ENCODE assay signal across 21 mouse cellular contexts in genomic region chr11:53477833-53478232, GRCm38 (mm10). TPM values are rescaled to one million over a fixed set of nuclear protein-coding genes. Genes with fewer than 3 reads are reported as not detected.
DNase-seq lines count a peak whose midpoint lies in the region; ATAC-seq and TF ChIP-seq lines count a peak whose summit lies in the region.
"Had no signal": no experiment of that assay in that cellular context is flagged by ENCODE, and none has a peak within 500 bp of the region (broad histone marks: within the 10 kb centered on the region; RNA-seq: fewer than 3 reads in every experiment).

No protein-coding gene starts in this region.

- peaks cover 37% of the 10 kb centered on the region for H3K4me1 ChIP-seq in hindbrain, embryonic 10.5 days (replicated peaks)
- peaks cover 30% of the 10 kb centered on the region for H3K4me1 ChIP-seq in hindbrain, embryonic 14.5 days (replicated peaks; ENCODE audit: control insufficient read depth, insufficient read depth, low read length)
- peaks cover 19% of the 10 kb centered on the region for H3K4me1 ChIP-seq in neural tube, embryonic 12.5 days
- H3K4me1 ChIP-seq in limb, embryonic 10.5 days: peaks cover 23% of the 10 kb centered on the region
- peaks cover 19% of the 10 kb centered on the region for H3K4me1 ChIP-seq in olfactory bulb, adult 2 months (ENCODE audit: control insufficient read depth, insufficient read depth, low read length)

- TF ChIP-seq CTCF in olfactory bulb, adult 2 months (IDR thresholded peaks at IDR 0.05; ENCODE audit: insufficient read depth, low read depth, low read length): no peak

- H3K9ac ChIP-seq in hindbrain, embryonic 14.5 days: no peak overlapping the region
- no peak overlapping the region for H3K9ac ChIP-seq in neural tube, embryonic 12.5 days
- H3K9ac ChIP-seq: lung, embryonic 15.5 days had no signal

- no peak overlapping the region for H3K4me2 ChIP-seq in hindbrain, embryonic 14.5 days (replicated peaks)
- peak overlapping the region; percentile 73; the same call in 1 of the 2 replicates for H3K4me2 ChIP-seq in neural tube, embryonic 12.5 days (replicated peaks)

- no peak for TF ChIP-seq POLR2A in olfactory bulb, adult 2 months (IDR thresholded peaks at IDR 0.05; ENCODE audit: insufficient read depth, low read depth, low read length)

- H3K27ac ChIP-seq in hindbrain, embryonic 10.5 days: no peak overlapping the region
- H3K27ac ChIP-seq in hindbrain, embryonic 14.5 days: no peak overlapping the region
- H3K27ac ChIP-seq in neural tube, embryonic 12.5 days: no peak overlapping the region
- no peak overlapping the region for H3K27ac ChIP-seq in limb, embryonic 10.5 days
- H3K27ac ChIP-seq in olfactory bulb, adult 2 months (ENCODE audit: insufficient read depth, low read depth, low read length): no peak overlapping the region
- H3K27ac ChIP-seq: embryonic facial prominence, embryonic 12.5 days; lung, embryonic 15.5 days had no signal

- H3K27me3 ChIP-seq in hindbrain, embryonic 10.5 days (ENCODE audit: insufficient read depth, poor library complexity, severe bottlenecking): peaks cover 99% of the 10 kb centered on the region
- H3K27me3 ChIP-seq in hindbrain, embryonic 14.5 days (ENCODE audit: control insufficient read depth, insufficient read depth, low read length): peaks cover 68% of the 10 kb centered on the region
- H3K27me3 ChIP-seq in neural tube, embryonic 12.5 days (replicated peaks): peaks cover 71% of the 10 kb centered on the region
- H3K27me3 ChIP-seq in limb, embryonic 10.5 days (ENCODE audit: low read depth, poor library complexity, severe bottlenecking): peaks cover 93% of the 10 kb centered on the region

- ATAC-seq in hindbrain, embryonic 14.5 days (ENCODE audit: low FRiP score): no peak
- ATAC-seq in neural tube, embryonic 12.5 days (ENCODE audit: low FRiP score, low read depth): no peak
- ATAC-seq: Patski had no signal

- no peak for DNase-seq in hindbrain, embryonic 10.5 days (ENCODE audit: low spot score)
- no peak for DNase-seq in hindbrain, embryonic 14.5 days (ENCODE audit: low spot score)
- no peak for DNase-seq in neural tube, embryonic 10.5 days (ENCODE audit: extremely low spot score, low spot score)
- DNase-seq in limb, embryonic 10.5 days (ENCODE audit: low spot score): peak; percentile 61
- no peak for DNase-seq in urinary bladder, postnatal 10 days (ENCODE audit: low spot score)
- no peak for DNase-seq in gastrocnemius, adult 8-10 months (ENCODE audit: low spot score in 2 of 2)
- DNase-seq: cerebellum, adult 9-10 months; thymus, postnatal 36 days had no signal

- no peaks in the 10 kb centered on the region for H3K36me3 ChIP-seq in hindbrain, embryonic 10.5 days
- no peaks in the 10 kb centered on the region for H3K36me3 ChIP-seq in hindbrain, embryonic 14.5 days (replicated peaks; ENCODE audit: control insufficient read depth, insufficient read depth)
- H3K36me3 ChIP-seq in neural tube, embryonic 12.5 days: no peaks in the 10 kb centered on the region
- H3K36me3 ChIP-seq in limb, embryonic 10.5 days: no peaks in the 10 kb centered on the region
- H3K36me3 ChIP-seq: embryonic facial prominence, embryonic 12.5 days; lung, embryonic 15.5 days had no signal

- 37% methylated on average over 7 of the region's 7 CpGs for WGBS in hindbrain, embryonic 10.5 days
- 44% methylated on average over 7 of the region's 7 CpGs for WGBS in hindbrain, embryonic 14.5 days
- WGBS in neural tube, embryonic 12.5 days: 46% methylated on average over 7 of the region's 7 CpGs
- WGBS in limb, embryonic 10.5 days: 18% methylated on average over 7 of the region's 7 CpGs
- WGBS in olfactory bulb, adult 2 months: 80% methylated on average over 7 of the region's 7 CpGs

- 0 out of 2 replicates have a peak overlapping the region, but pooled peaks have one; percentile 49 for H3K4me3 ChIP-seq in hindbrain, embryonic 10.5 days
- no peak overlapping the region for H3K4me3 ChIP-seq in hindbrain, embryonic 14.5 days (replicated peaks; ENCODE audit: low read length)
- no peak overlapping the region for H3K4me3 ChIP-seq in neural tube, embryonic 12.5 days
- H3K4me3 ChIP-seq in limb, embryonic 10.5 days: 0 out of 2 replicates have a peak overlapping the region, but pooled peaks have one; percentile 53
- 0 out of 2 replicates have a peak overlapping the region, but pooled peaks have one; percentile 57 for H3K4me3 ChIP-seq in olfactory bulb, adult 2 months (ENCODE audit: insufficient read depth, low read depth, low read length)

- peaks cover 8% of the 10 kb centered on the region for H3K9me3 ChIP-seq in hindbrain, embryonic 10.5 days
- no peaks in the 10 kb centered on the region for H3K9me3 ChIP-seq in hindbrain, embryonic 14.5 days (ENCODE audit: control insufficient read depth, low read length)
- 0 out of 2 replicates have a peak, but pooled peaks cover 8% of the 10 kb centered on the region for H3K9me3 ChIP-seq in neural tube, embryonic 12.5 days
- H3K9me3 ChIP-seq in limb, embryonic 10.5 days (replicated peaks): no peaks in the 10 kb centered on the region
- H3K9me3 ChIP-seq: embryonic facial prominence, embryonic 12.5 days; lung, embryonic 15.5 days had no signal

RNA-seq across cellular contexts. Expression of gene Gm9945, which starts 2.1 kb away (rescaled TPM):
- not detected in 2 replicates for polyA plus RNA-seq in hindbrain, embryonic 10.5 days (2016; fragmentation: Nextera tagmentation; extraction: Ambion mirVana)
- polyA plus RNA-seq in hindbrain, embryonic 14.5 days (2014; fragmentation: Nextera tagmentation; extraction: Ambion mirVana): 0.36 TPM in 1 of 2 replicates, not detected in the other
- not detected in 2 replicates for polyA plus RNA-seq in neural tube, embryonic 12.5 days (2016; fragmentation: Nextera tagmentation; extraction: Ambion mirVana)
- not detected in 2 replicates for polyA plus RNA-seq in limb, embryonic 10.5 days (2016; fragmentation: Nextera tagmentation; extraction: Ambion mirVana)
- polyA plus RNA-seq in olfactory bulb, adult 2 months (2012; ENCODE audit: insufficient read depth, insufficient read length, low replicate concordance, missing spikeins): not detected in 2 replicates
- not detected for total RNA-seq in gastrocnemius, adult 8-10 months (2022)
- total RNA-seq: adrenal gland, adult 18-20 months; gastrocnemius, postnatal 4 days; megakaryocyte-erythroid progenitor cell, adult 5-6 weeks had no signal
- polyA plus RNA-seq: embryonic facial prominence, embryonic 12.5 days; heart, postnatal 0 days; kidney, embryonic 16.5 days; lung, embryonic 15.5 days; Patski; stomach, embryonic 14.5 days had no signal

RNA-seq across cellular contexts. Expression of gene Sowaha, which starts 2.2 kb away (rescaled TPM):
- 0.26 and 0.44 TPM in 2 replicates for polyA plus RNA-seq in hindbrain, embryonic 10.5 days (2016; fragmentation: Nextera tagmentation; extraction: Ambion mirVana)
- 1.3 and 1.4 TPM in 2 replicates for polyA plus RNA-seq in hindbrain, embryonic 14.5 days (2014; fragmentation: Nextera tagmentation; extraction: Ambion mirVana)
- 0.22 and 0.46 TPM in 2 replicates for polyA plus RNA-seq in neural tube, embryonic 12.5 days (2016; fragmentation: Nextera tagmentation; extraction: Ambion mirVana)
- 0.13 and 0.51 TPM in 2 replicates for polyA plus RNA-seq in limb, embryonic 10.5 days (2016; fragmentation: Nextera tagmentation; extraction: Ambion mirVana)
- polyA plus RNA-seq in olfactory bulb, adult 2 months (2012; ENCODE audit: insufficient read depth, insufficient read length, low replicate concordance, missing spikeins): not detected in 2 replicates
- total RNA-seq in gastrocnemius, adult 8-10 months (2022): under 1 TPM in 1 of 4 experiments, not detected in 3; 0.13 TPM
- polyA plus RNA-seq: Patski had no signal

RNA-seq across cellular contexts. Expression of gene Gm9837, which starts 7.6 kb away (rescaled TPM):
- polyA plus RNA-seq in hindbrain, embryonic 10.5 days (2016; fragmentation: Nextera tagmentation; extraction: Ambion mirVana): not detected in 2 replicates
- polyA plus RNA-seq in hindbrain, embryonic 14.5 days (2014; fragmentation: Nextera tagmentation; extraction: Ambion mirVana): not detected in 2 replicates
- polyA plus RNA-seq in neural tube, embryonic 12.5 days (2016; fragmentation: Nextera tagmentation; extraction: Ambion mirVana): not detected in 2 replicates
- polyA plus RNA-seq in limb, embryonic 10.5 days (2016; fragmentation: Nextera tagmentation; extraction: Ambion mirVana): not detected in 2 replicates
- not detected in 2 replicates for polyA plus RNA-seq in olfactory bulb, adult 2 months (2012; ENCODE audit: insufficient read depth, insufficient read length, low replicate concordance, missing spikeins)
- not detected for total RNA-seq in gastrocnemius, adult 8-10 months (2022)
- total RNA-seq: adrenal gland, adult 18-20 months; gastrocnemius, postnatal 4 days; left cerebral cortex, postnatal 25 days; megakaryocyte-erythroid progenitor cell, adult 5-6 weeks had no signal
- polyA plus RNA-seq: embryonic facial prominence, embryonic 12.5 days; frontal cortex, adult 2 months; heart, postnatal 0 days; kidney, embryonic 16.5 days; lung, embryonic 15.5 days; Patski; stomach, embryonic 14.5 days had no signal

RNA-seq across cellular contexts. Expression of gene Shroom1, which starts 20.8 kb away (rescaled TPM):
- polyA plus RNA-seq in hindbrain, embryonic 10.5 days (2016; fragmentation: Nextera tagmentation; extraction: Ambion mirVana): 1.8 and 2.0 TPM in 2 replicates
- polyA plus RNA-seq in hindbrain, embryonic 14.5 days (2014; fragmentation: Nextera tagmentation; extraction: Ambion mirVana): 2.5 and 3.5 TPM in 2 replicates
- polyA plus RNA-seq in neural tube, embryonic 12.5 days (2016; fragmentation: Nextera tagmentation; extraction: Ambion mirVana): 2.1 and 2.7 TPM in 2 replicates
- 1.8 and 3.9 TPM in 2 replicates for polyA plus RNA-seq in limb, embryonic 10.5 days (2016; fragmentation: Nextera tagmentation; extraction: Ambion mirVana)
- not detected in 2 replicates for polyA plus RNA-seq in olfactory bulb, adult 2 months (2012; ENCODE audit: insufficient read depth, insufficient read length, low replicate concordance, missing spikeins)
- 1 to 10 TPM in 1 of 4 experiments, under 1 TPM in 3; 0.29 to 1.2 (median 0.74) TPM for total RNA-seq in gastrocnemius, adult 8-10 months (2022)
- total RNA-seq: megakaryocyte-erythroid progenitor cell, adult 5-6 weeks had no signal
- polyA plus RNA-seq: Patski had no signal

RNA-seq across cellular contexts. Expression of gene Gm10447, which starts 20.9 kb away (rescaled TPM):
- polyA plus RNA-seq in hindbrain, embryonic 10.5 days (2016; fragmentation: Nextera tagmentation; extraction: Ambion mirVana): not detected in 2 replicates
- polyA plus RNA-seq in hindbrain, embryonic 14.5 days (2014; fragmentation: Nextera tagmentation; extraction: Ambion mirVana): 0.11 TPM in 1 of 2 replicates, not detected in the other
- polyA plus RNA-seq in neural tube, embryonic 12.5 days (2016; fragmentation: Nextera tagmentation; extraction: Ambion mirVana): 0.13 TPM in 1 of 2 replicates, not detected in the other
- 0.08 and 0.14 TPM in 2 replicates for polyA plus RNA-seq in limb, embryonic 10.5 days (2016; fragmentation: Nextera tagmentation; extraction: Ambion mirVana)
- polyA plus RNA-seq in olfactory bulb, adult 2 months (2012; ENCODE audit: insufficient read depth, insufficient read length, low replicate concordance, missing spikeins): not detected in 2 replicates
- under 1 TPM in 1 of 4 experiments, not detected in 3; 0.11 TPM for total RNA-seq in gastrocnemius, adult 8-10 months (2022)
- total RNA-seq: gastrocnemius, postnatal 4 days; megakaryocyte-erythroid progenitor cell, adult 5-6 weeks had no signal
- polyA plus RNA-seq: kidney, embryonic 16.5 days; lung, embryonic 15.5 days; Patski had no signal

Comparison
In these comparisons a context has a peak if more than half of its experiments do, and no peak if none do; other contexts are left out.
1. H3K4me3 ChIP-seq: peak in hindbrain, embryonic 10.5 days (single experiment), limb, embryonic 10.5 days (single experiment) and olfactory bulb, adult 2 months (single experiment); none in hindbrain, embryonic 14.5 days (single experiment) and neural tube, embryonic 12.5 days (single experiment).